Mouse (Mus musculus) embryonic facial prominence, embryonic 11.5 days (tissue): ENCODE measurements at regions not wholly inside any gene's neighbourhood (a gene's known extent, or its start where the extent isn't known, plus 50 kb on each side); places are given as distances from the start of the nearest gene placed in this dataset.

Experiments used
- ATAC-seq: fragments of 200-750 bp; cut with Nextera tagmentation; replicated peaks from 2 replicates; pipeline ENCODE4 v1.8.0; 2017; ENCODE audit warnings: low read depth; ENCODE audit not compliant: insufficient number of reproducible peaks, low FRiP score, low TSS enrichment
- DNase-seq: peaks from one replicate; pipeline ENCODE4 v3.0.0-alpha.2; 2015; ENCODE audit warnings: low spot score
- H3K27ac ChIP-seq: fragments of 300-500 bp; sonication (generic); replicated peaks from 2 replicates; pipeline ENCODE4 v1.5.1; 2014; ENCODE audit warnings: mild to moderate bottlenecking, low read depth, low read length, control low read depth
- H3K27me3 ChIP-seq: fragments of 300-500 bp; sonication (generic); 2 replicates; pipeline ENCODE4 v1.6.1; 2014; ENCODE audit warnings: mild to moderate bottlenecking, low read length, moderate library complexity, mixed read lengths; ENCODE audit not compliant: control insufficient read depth, insufficient read depth
- H3K36me3 ChIP-seq: fragments of 300-500 bp; sonication (generic); replicated peaks from 2 replicates; pipeline ENCODE4 v1.6.1; 2014; ENCODE audit warnings: low read depth, mild to moderate bottlenecking, low read length, moderate library complexity, mixed read lengths; ENCODE audit not compliant: control insufficient read depth, insufficient read depth
- H3K4me1 ChIP-seq: fragments of 300-500 bp; sonication (generic); 2 replicates; pipeline ENCODE4 v1.6.1; 2014; ENCODE audit warnings: low read length, mixed read lengths; ENCODE audit not compliant: control insufficient read depth, insufficient read depth
- H3K4me2 ChIP-seq: fragments of 300-500 bp; sonication (generic); 2 replicates; pipeline ENCODE4 v1.6.1; 2014; ENCODE audit warnings: low read depth, mild to moderate bottlenecking, control low read depth, low read length, moderate library complexity
- H3K4me3 ChIP-seq: fragments of 300-500 bp; sonication (generic); 2 replicates; pipeline ENCODE4 v1.5.1; 2014; ENCODE audit warnings: low read depth, low read length, control low read depth
- H3K9ac ChIP-seq: fragments of 300-500 bp; sonication (generic); replicated peaks from 2 replicates; pipeline ENCODE4 v1.6.1; 2014; ENCODE audit warnings: mild to moderate bottlenecking, control low read depth, low read length
- H3K9me3 ChIP-seq: fragments of 300-500 bp; sonication (generic); replicated peaks from 2 replicates; pipeline ENCODE4 v1.6.1; 2016; ENCODE audit warnings: mild to moderate bottlenecking, low read length, inconsistent platforms, mixed read lengths; ENCODE audit not compliant: control insufficient read depth
- WGBS: fragments of 180-500 bp; shearing (Covaris S2); extraction: QIAGEN DNeasy Blood & Tissue Kit; methylation state at CpG from one replicate; pipeline ENCODE4 v1.1.7; 2014; 5-methylcytosine and 5-hydroxymethylcytosine counted together

DNA sequence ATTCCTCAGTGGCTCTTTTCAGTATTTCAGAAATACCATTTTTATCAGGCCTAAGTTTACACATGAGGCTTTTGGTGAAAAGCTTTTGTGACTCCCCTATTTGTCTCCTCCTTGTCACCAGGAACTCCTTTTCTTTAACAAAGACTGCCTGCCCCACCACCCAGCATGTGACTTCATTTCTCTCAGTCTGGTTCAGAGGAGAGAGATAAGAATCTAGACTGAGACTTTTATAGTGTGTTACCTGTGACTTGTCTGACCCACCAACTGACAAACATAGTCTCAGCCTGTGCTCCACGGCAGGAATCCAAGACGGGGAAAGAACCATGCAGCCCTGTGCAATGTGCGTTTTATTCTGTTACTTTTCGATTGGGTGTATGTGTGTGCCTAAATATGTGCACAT is 260.4 kb downstream of the Sox4 start:
- no peak overlapping the region for H3K9ac ChIP-seq

DNA sequence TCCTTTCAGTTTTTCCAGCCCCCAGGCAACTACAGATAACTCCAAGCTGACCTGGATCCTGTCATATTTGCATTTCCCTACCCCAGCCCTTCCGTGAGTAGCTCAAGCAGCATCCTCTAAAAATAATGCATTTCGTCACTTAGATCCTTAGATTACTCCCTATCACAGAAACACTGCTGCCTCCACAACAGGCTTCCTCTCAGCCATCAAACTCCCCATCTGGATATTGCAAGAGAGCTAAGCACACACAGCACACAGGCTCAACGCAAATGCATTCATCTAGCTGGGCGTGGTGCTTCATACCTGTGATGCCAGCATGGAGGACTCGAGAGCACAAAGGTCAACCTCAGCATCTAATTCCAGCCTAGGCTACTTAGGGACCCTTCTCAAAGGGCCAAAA is 260.9 kb downstream of the Sox4 start:
- peaks cover 5% of the 10 kb centered on the region; the same call in 1 of the 2 replicates for H3K4me1 ChIP-seq
- no peaks in the 10 kb centered on the region for H3K27me3 ChIP-seq
- H3K36me3 ChIP-seq: no peaks in the 10 kb centered on the region
- WGBS: 62% methylated on average over 5 of the region's 5 CpGs
- H3K4me2 ChIP-seq: no peak overlapping the region
- no peak overlapping the region for H3K9ac ChIP-seq
- ATAC-seq (no peak), DNase-seq (no peak)
- no peak overlapping the region for H3K27ac ChIP-seq
- no peak overlapping the region for H3K4me3 ChIP-seq
- H3K9me3 ChIP-seq: no peaks in the 10 kb centered on the region

More for the DNA sequence above, 260.4 kb downstream of the Sox4 start:
- Histone ChIP-seq H3K4me2 (no peak overlapping the region), H3K27ac (no peak overlapping the region), H3K9me3 (no peaks in the 10 kb centered on the region), H3K36me3 (no peaks in the 10 kb centered on the region), H3K27me3 (no peaks in the 10 kb centered on the region), H3K4me3 (no peak overlapping the region), H3K4me1 (peaks cover 8% of the 10 kb centered on the region; the same call in 1 of the 2 replicates)
- 65% methylated on average over 4 of the region's 4 CpGs for WGBS
- DNase-seq (no peak), ATAC-seq (no peak)

DNA sequence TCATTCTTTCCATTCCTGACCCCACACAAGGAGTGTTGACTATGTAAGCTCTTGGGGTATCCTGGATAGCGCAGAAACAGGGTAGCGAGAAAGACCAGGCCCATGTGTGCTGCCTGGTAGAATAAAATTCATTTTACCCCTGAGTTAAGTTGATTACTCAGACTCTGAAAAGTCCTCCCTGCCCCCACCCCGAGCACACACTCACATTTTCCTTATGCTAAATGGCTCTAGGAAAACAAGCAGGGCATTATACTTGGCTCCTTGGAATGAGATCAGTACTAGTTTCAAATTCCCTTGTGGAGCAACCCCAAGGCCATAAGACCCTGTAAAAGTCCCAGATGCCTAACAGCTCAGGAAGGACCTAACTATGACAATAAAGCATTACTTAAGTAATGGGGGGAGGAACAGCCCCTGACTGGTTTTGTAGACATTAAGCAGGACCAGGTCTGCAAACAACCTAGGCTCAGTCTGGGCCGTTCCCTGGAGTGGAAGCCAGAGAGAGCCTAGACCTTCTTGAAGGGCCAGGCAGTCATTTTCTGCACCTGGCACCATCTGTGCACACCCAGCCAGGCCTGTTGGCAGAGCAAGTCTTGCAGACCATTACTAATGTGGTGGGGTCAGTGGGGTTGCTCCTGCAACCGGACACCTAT is 262.9 kb downstream of the Sox4 start:
- H3K9ac ChIP-seq: no peak overlapping the region
- no peaks in the 10 kb centered on the region for H3K36me3 ChIP-seq
- no peaks in the 10 kb centered on the region for H3K4me1 ChIP-seq
- DNase-seq (peak; percentile 70), ATAC-seq (peak; percentile 79)
- H3K27me3 ChIP-seq: no peaks in the 10 kb centered on the region
- no peak overlapping the region for H3K4me2 ChIP-seq
- H3K9me3 ChIP-seq: no peaks in the 10 kb centered on the region
- WGBS: 31% methylated on average over 5 of the region's 5 CpGs
- no peak overlapping the region for H3K4me3 ChIP-seq
- peak overlapping the region; percentile 64 for H3K27ac ChIP-seq

DNA sequence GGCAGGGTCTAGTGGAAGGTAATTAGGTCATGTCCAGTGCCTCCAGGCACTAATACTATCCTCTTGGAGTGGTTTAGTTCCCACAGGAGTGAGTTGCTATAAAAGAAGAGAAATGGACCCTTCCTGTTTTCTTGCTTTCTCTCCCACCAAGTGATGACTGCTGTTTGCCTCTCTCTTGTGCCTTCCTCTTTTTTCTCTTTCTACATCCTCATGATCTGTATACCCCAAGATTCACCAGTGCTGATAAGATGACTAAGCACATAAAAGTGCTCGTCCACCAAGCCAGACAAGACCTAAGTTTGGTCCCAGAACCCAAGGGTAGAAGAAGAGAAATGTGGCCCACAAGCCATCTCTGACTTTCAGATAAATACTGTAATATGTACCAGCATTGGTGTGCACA is 265.7 kb downstream of the Sox4 start:
- WGBS: 80% methylated on average over 1 of the region's 1 CpGs
- Histone ChIP-seq H3K36me3 (no peaks in the 10 kb centered on the region), H3K9ac (no peak overlapping the region), H3K4me2 (no peak overlapping the region), H3K4me3 (no peak overlapping the region), H3K9me3 (no peaks in the 10 kb centered on the region), H3K4me1 (no peaks in the 10 kb centered on the region), H3K27me3 (no peaks in the 10 kb centered on the region), H3K27ac (no peak overlapping the region)
- no peak for DNase-seq
- ATAC-seq: no peak

DNA sequence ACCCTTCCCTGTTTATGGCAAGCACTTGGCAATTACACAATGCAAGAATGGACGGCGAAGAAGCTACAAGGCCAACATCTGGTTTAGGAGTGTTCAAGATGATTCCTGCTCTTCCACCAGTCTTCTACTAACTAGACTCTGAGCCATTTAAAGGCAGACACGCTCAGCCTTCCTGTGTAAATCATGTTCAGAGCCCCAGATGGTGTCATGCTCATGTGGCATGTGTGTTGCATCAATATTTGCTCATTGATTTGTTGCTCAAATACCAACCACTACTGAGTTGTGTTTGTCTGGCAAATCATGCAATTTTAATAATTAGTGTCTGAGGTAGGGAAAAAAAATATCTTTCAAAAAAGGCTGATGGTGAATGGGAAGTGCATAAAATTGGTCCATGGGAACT is 269.2 kb downstream of the Sox4 start:
- H3K9me3 ChIP-seq: no peaks in the 10 kb centered on the region
- no peak overlapping the region for H3K9ac ChIP-seq
- 82% methylated on average over 3 of the region's 3 CpGs for WGBS
- H3K36me3 ChIP-seq: no peaks in the 10 kb centered on the region
- no peaks in the 10 kb centered on the region for H3K27me3 ChIP-seq
- no peak overlapping the region for H3K4me3 ChIP-seq
- no peak for ATAC-seq
- no peaks in the 10 kb centered on the region for H3K4me1 ChIP-seq
- no peak for DNase-seq
- no peak overlapping the region for H3K4me2 ChIP-seq
- H3K27ac ChIP-seq: no peak overlapping the region

DNA sequence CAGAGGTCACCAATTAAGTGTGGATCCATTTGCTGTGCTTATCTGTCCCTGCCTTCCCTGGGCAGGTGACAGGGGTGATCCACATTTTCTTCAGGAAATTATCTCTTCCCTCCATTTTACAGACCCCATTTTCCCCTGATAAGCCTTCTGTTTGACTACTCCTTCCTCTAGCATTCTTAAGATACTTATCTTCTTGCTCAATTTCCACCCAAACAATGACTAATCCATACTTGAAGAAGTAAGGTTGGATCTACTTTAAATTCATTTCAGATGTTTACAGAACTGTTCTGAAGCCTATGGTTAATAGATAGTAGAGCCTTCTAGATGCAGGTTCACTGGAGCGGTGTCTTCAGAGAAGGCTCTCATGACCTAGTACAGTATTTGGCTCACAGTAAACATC is 273.2 kb downstream of the Sox4 start:
- H3K36me3 ChIP-seq: no peaks in the 10 kb centered on the region
- 85% methylated on average over 1 of the region's 1 CpGs for WGBS

DNA sequence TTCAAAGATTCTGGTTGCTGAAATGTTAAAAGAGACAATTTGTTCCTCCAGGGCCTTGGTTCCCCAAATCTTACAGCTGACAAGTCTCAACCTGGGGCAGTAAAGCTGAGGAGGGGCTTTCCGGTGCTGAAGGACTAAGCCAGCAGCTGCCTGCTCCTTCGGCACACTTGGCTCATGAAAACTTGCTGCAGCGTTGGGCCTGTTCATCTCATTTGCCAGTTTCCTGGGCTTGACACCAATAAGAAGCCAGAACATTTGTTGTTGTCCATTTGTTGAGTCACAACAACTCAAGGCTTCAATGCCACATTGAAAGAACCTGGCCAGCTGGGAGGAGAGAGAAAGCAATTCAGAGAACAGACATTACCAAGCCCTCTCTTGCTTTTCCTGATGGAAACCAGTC is 279.9 kb downstream of the Sox4 start:
- H3K4me2 ChIP-seq: no peak overlapping the region
- WGBS: 74% methylated on average over 3 of the region's 3 CpGs
- H3K9me3 ChIP-seq: no peaks in the 10 kb centered on the region
- H3K27me3 ChIP-seq: no peaks in the 10 kb centered on the region
- no peak overlapping the region for H3K9ac ChIP-seq
- no peak overlapping the region for H3K27ac ChIP-seq
- ATAC-seq (no peak), DNase-seq (no peak)
- no peaks in the 10 kb centered on the region for H3K4me1 ChIP-seq
- no peaks in the 10 kb centered on the region for H3K36me3 ChIP-seq
- H3K4me3 ChIP-seq: no peak overlapping the region

More for the DNA sequence above, 273.2 kb downstream of the Sox4 start:
- H3K9ac ChIP-seq: no peak overlapping the region
- H3K4me3 ChIP-seq: no peak overlapping the region
- ATAC-seq (no peak), DNase-seq (no peak)
- H3K27me3 ChIP-seq: no peaks in the 10 kb centered on the region
- no peak overlapping the region for H3K27ac ChIP-seq
- no peak overlapping the region for H3K4me2 ChIP-seq
- no peaks in the 10 kb centered on the region for H3K9me3 ChIP-seq
- no peaks in the 10 kb centered on the region for H3K4me1 ChIP-seq

DNA sequence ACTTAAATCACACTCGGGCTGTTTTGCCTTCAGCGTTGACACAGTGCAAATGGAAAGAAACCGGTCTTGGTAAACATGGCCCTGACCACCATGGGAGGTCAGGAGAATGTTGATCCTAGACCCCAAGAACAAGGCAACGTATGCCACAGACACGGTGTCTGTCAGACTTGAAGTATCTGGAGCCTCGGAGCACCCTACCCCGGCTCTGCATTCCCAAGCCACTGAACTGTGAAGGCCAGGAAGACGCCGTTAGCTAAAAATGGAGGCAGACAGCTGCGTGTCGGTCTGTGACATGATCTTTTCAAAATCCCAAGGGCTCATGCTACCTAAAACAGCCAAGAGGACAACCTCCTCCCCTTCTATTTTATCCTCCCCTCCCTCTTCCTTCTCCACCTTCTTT is 282.0 kb downstream of the Sox4 start:
- Histone ChIP-seq H3K9ac (no peak overlapping the region), H3K36me3 (no peaks in the 10 kb centered on the region), H3K4me2 (no peak overlapping the region), H3K4me1 (no peaks in the 10 kb centered on the region), H3K27me3 (no peaks in the 10 kb centered on the region), H3K4me3 (no peak overlapping the region), H3K27ac (no peak overlapping the region), H3K9me3 (no peaks in the 10 kb centered on the region)
- ATAC-seq (no peak), DNase-seq (no peak)
- 56% methylated on average over 11 of the region's 11 CpGs for WGBS
